Mouse (Mus musculus) midbrain, embryonic 12.5 days (tissue): ENCODE results near the gene Osgin1. TPM values are rescaled to one million over a fixed set of nuclear protein-coding genes. Genes with fewer than 3 reads are reported as not detected.

Source experiments
- ATAC-seq: fragments of 200-750 bp; cut with Nextera tagmentation; 2 replicates; pipeline ENCODE4 v1.8.0; 2017; ENCODE audit warnings: low read depth, moderate TSS enrichment, moderate library complexity; ENCODE audit not compliant: low FRiP score
- H3K27ac ChIP-seq: fragments of 300-500 bp; sonication (generic); replicated peaks from 2 replicates; pipeline ENCODE4 v1.5.1; 2016; ENCODE audit warnings: mild to moderate bottlenecking
- H3K27me3 ChIP-seq: fragments of 300-500 bp; sonication (generic); 2 replicates; pipeline ENCODE4 v1.6.1; 2016; ENCODE audit warnings: mild to moderate bottlenecking
- H3K36me3 ChIP-seq: fragments of 300-500 bp; sonication (generic); 2 replicates; pipeline ENCODE4 v1.6.1; 2016
- H3K4me1 ChIP-seq: fragments of 300-500 bp; sonication (generic); 2 replicates; pipeline ENCODE4 v1.6.1; 2016
- H3K4me2 ChIP-seq: fragments of 300-500 bp; sonication (generic); replicated peaks from 2 replicates; pipeline ENCODE4 v1.6.1; 2016; ENCODE audit warnings: mild to moderate bottlenecking, moderate library complexity
- H3K4me3 ChIP-seq: fragments of 300-500 bp; sonication (generic); 2 replicates; pipeline ENCODE4 v1.5.1; 2016; ENCODE audit warnings: mild to moderate bottlenecking
- H3K9ac ChIP-seq: fragments of 300-500 bp; sonication (generic); replicated peaks from 2 replicates; pipeline ENCODE4 v1.6.1; 2016; ENCODE audit warnings: mild to moderate bottlenecking, moderate library complexity
- H3K9me3 ChIP-seq: fragments of 300-500 bp; sonication (generic); 2 replicates; pipeline ENCODE4 v1.6.1; 2016; ENCODE audit warnings: mild to moderate bottlenecking
- WGBS: fragments of 180-500 bp; shearing (Covaris S2); methylation state at CpG from one replicate; pipeline ENCODE4 v1.1.7; 2016; 5-methylcytosine and 5-hydroxymethylcytosine counted together
- polyA plus RNA-seq: library from polyadenylated mRNA; unstranded; fragments of >200 nt; fragmentation: Nextera tagmentation; extraction: Ambion mirVana; gene quantifications from 2 replicates; pipeline ENCODE4 v1.2.1, GENCODE M21; 2016

The Osgin1 gene
- polyA plus RNA-seq, 1 experiment from 2014 or later = 0.14 TPM

- Histone ChIP-seq H3K27ac (no peak overlapping the region), H3K9me3 (no peaks in the 10 kb centered on the region), H3K4me3 (no peak overlapping the region), H3K36me3 (no peaks in the 10 kb centered on the region), H3K27me3 (no peaks in the 10 kb centered on the region), H3K4me1 (no peaks in the 10 kb centered on the region; the same call in 1 of the 2 replicates), H3K9ac (no peak overlapping the region), H3K4me2 (no peak overlapping the region)
- 30% methylated on average over 5 of the region's 5 CpGs for WGBS
- no peak for ATAC-seq
These were observed 44.8 kb downstream of the Osgin1 start for GRCm38 (mm10) chr8:119478684-119479083.

- Histone ChIP-seq H3K9me3 (no peaks in the 10 kb centered on the region), H3K36me3 (no peaks in the 10 kb centered on the region), H3K27ac (no peak overlapping the region), H3K4me1 (no peaks in the 10 kb centered on the region), H3K27me3 (peaks cover 4% of the 10 kb centered on the region), H3K9ac (no peak overlapping the region), H3K4me2 (no peak overlapping the region), H3K4me3 (no peak overlapping the region)
- no peak for ATAC-seq
- 87% methylated on average over 11 of the region's 11 CpGs for WGBS
These were observed 50.4 kb downstream of the Osgin1 start for GRCm38 (mm10) chr8:119484145-119484896.

- peaks cover 5% of the 10 kb centered on the region for H3K27me3 ChIP-seq
- no peaks in the 10 kb centered on the region for H3K36me3 ChIP-seq
- H3K9ac ChIP-seq = no peak overlapping the region
- no peak for ATAC-seq
- no peak overlapping the region for H3K4me2 ChIP-seq
- 81% methylated on average over 7 of the region's 7 CpGs for WGBS
- no peak overlapping the region for H3K27ac ChIP-seq
- H3K4me1 ChIP-seq = peaks cover 7% of the 10 kb centered on the region; the same call in 1 of the 2 replicates
- no peaks in the 10 kb centered on the region for H3K9me3 ChIP-seq
- H3K4me3 ChIP-seq = no peak overlapping the region
These were observed 53.2 kb downstream of the Osgin1 start for GRCm38 (mm10) chr8:119487093-119487492.

Other genes with a start within 250 kb of the Osgin1 start
- gene Hsbp1, start 89.6 kb upstream of the Osgin1 start, polyA plus RNA-seq = 375 and 391 TPM in 2 replicates
- gene Mlycd, start 39.2 kb upstream of the Osgin1 start, polyA plus RNA-seq = 14.4 and 14.6 TPM in 2 replicates
- 26.0 and 35.0 TPM in 2 replicates for gene Necab2, start 12.6 kb downstream of the Osgin1 start, polyA plus RNA-seq
- 0.15 and 0.21 TPM in 2 replicates for gene Slc38a8, start 67.6 kb downstream of the Osgin1 start, polyA plus RNA-seq
- gene Mbtps1, start 124.6 kb downstream of the Osgin1 start, polyA plus RNA-seq = 96.7 and 110 TPM in 2 replicates
- 100 and 104 TPM in 2 replicates for gene Hsdl1, start 141.1 kb downstream of the Osgin1 start, polyA plus RNA-seq
- 0.14 and 0.17 TPM in 2 replicates for gene Dnaaf1, start 141.1 kb downstream of the Osgin1 start, polyA plus RNA-seq
- gene Taf1c, start 171.1 kb downstream of the Osgin1 start, polyA plus RNA-seq = 15.3 and 16.7 TPM in 2 replicates
- 0.15 TPM in 1 of 2 replicates, not detected in the other for gene Adad2, start 178.6 kb downstream of the Osgin1 start, polyA plus RNA-seq
- gene Kcng4, start 201.6 kb downstream of the Osgin1 start, polyA plus RNA-seq = 0.26 TPM in 1 of 2 replicates, not detected in the other
- gene Wfdc1, start 232.2 kb downstream of the Osgin1 start, polyA plus RNA-seq = 2.4 and 3.1 TPM in 2 replicates